ENCODE assay signal across 8 mouse cellular contexts in genomic region chr9:110857781-110858472, GRCm38 (mm10). TPM values are rescaled to one million over a fixed set of nuclear protein-coding genes. Genes with fewer than 3 reads are reported as not detected.
DNase-seq lines count a peak whose midpoint lies in the region; ATAC-seq lines count a peak whose summit lies in the region.

TSS of gene Prss50 (plus strand) at chr9:110857967.

- no peaks in the 10 kb centered on the region for H3K4me1 ChIP-seq in lung, embryonic 16.5 days (replicated peaks; ENCODE audit: control insufficient read depth, insufficient read depth, low read length)
- H3K4me1 ChIP-seq in limb, embryonic 13.5 days = peaks cover 12% of the 10 kb centered on the region
- H3K4me1 ChIP-seq in neural tube, embryonic 14.5 days (ENCODE audit: control insufficient read depth, insufficient read depth, low read length) = no peaks in the 10 kb centered on the region

- no peak within 1 kb of the TSS for H3K27ac ChIP-seq in lung, embryonic 16.5 days (ENCODE audit: low read length)
- H3K27ac ChIP-seq in limb, embryonic 13.5 days = no peak within 1 kb of the TSS
- no peak within 1 kb of the TSS for H3K27ac ChIP-seq in neural tube, embryonic 14.5 days (ENCODE audit: low read depth, low read length)

- H3K36me3 ChIP-seq in lung, embryonic 16.5 days (ENCODE audit: control insufficient read depth, insufficient read depth, low read length) = no peaks in the 10 kb centered on the region
- no peaks in the 10 kb centered on the region for H3K36me3 ChIP-seq in limb, embryonic 13.5 days
- no peaks in the 10 kb centered on the region for H3K36me3 ChIP-seq in neural tube, embryonic 14.5 days (ENCODE audit: control insufficient read depth, insufficient read depth, low read length)

- 13% methylated on average over 43 of the region's 50 CpGs for WGBS in lung, embryonic 16.5 days
- WGBS in limb, embryonic 13.5 days = 11% methylated on average over 49 of the region's 50 CpGs
- 12% methylated on average over 47 of the region's 50 CpGs for WGBS in neural tube, embryonic 14.5 days

- no peak for ATAC-seq in lung, embryonic 16.5 days (ENCODE audit: low read depth)
- 0 out of 2 replicates have a peak, but pooled peaks have one; percentile 53 for ATAC-seq in erythroid progenitor cell, adult 5-6 weeks (replicated peaks; ENCODE audit: low FRiP score, poor library complexity, severe bottlenecking)
- peak; percentile 57; the same call in 1 of the 2 replicates for ATAC-seq in limb, embryonic 13.5 days (ENCODE audit: low FRiP score, low read depth)
- no peak for ATAC-seq in neural tube, embryonic 14.5 days (ENCODE audit: low read depth)

- peaks cover 17% of the 10 kb centered on the region for H3K27me3 ChIP-seq in lung, embryonic 16.5 days (ENCODE audit: control insufficient read depth, insufficient read depth, low read depth, low read length)
- H3K27me3 ChIP-seq in limb, embryonic 13.5 days = peaks cover 26% of the 10 kb centered on the region
- no peaks in the 10 kb centered on the region; the same call in 1 of the 2 replicates for H3K27me3 ChIP-seq in neural tube, embryonic 14.5 days (ENCODE audit: control insufficient read depth, insufficient read depth, low read length)

- no peak for DNase-seq in lung, postnatal 25 days (ENCODE audit: low spot score)
- no peak for DNase-seq in layer of hippocampus, postnatal 10 days (ENCODE audit: low spot score in 2 of 2)
- no peak for DNase-seq in frontal cortex, postnatal 36 days (ENCODE audit: low spot score in 2 of 2)
- DNase-seq in gastrocnemius, postnatal 4 days (ENCODE audit: low spot score in 2 of 2) = no peak

- no peaks in the 10 kb centered on the region for H3K9me3 ChIP-seq in lung, embryonic 16.5 days (ENCODE audit: control insufficient read depth, low read length)
- H3K9me3 ChIP-seq in limb, embryonic 13.5 days = no peaks in the 10 kb centered on the region
- H3K9me3 ChIP-seq in neural tube, embryonic 14.5 days (ENCODE audit: control insufficient read depth, low read length) = no peaks in the 10 kb centered on the region

- H3K9ac ChIP-seq in lung, embryonic 16.5 days (ENCODE audit: low read length) = peak within 1 kb of the TSS; percentile 21; the same call in 1 of the 2 replicates
- H3K9ac ChIP-seq in limb, embryonic 13.5 days = peak within 1 kb of the TSS; percentile 40; the same call in 1 of the 2 replicates
- H3K9ac ChIP-seq in neural tube, embryonic 14.5 days (replicated peaks; ENCODE audit: low read depth, low read length) = no peak within 1 kb of the TSS

- H3K4me3 ChIP-seq in lung, embryonic 16.5 days (ENCODE audit: low read length) = peak within 1 kb of the TSS; percentile 16
- peak within 1 kb of the TSS; percentile 36 for H3K4me3 ChIP-seq in limb, embryonic 13.5 days
- H3K4me3 ChIP-seq in neural tube, embryonic 14.5 days (ENCODE audit: low read depth, low read length) = peak within 1 kb of the TSS; percentile 16

- peak within 1 kb of the TSS; percentile 46 for H3K4me2 ChIP-seq in lung, embryonic 16.5 days (ENCODE audit: low read depth, low read length)
- H3K4me2 ChIP-seq in limb, embryonic 13.5 days (replicated peaks) = peak within 1 kb of the TSS; percentile 67
- peak within 1 kb of the TSS; percentile 42 for H3K4me2 ChIP-seq in neural tube, embryonic 14.5 days (ENCODE audit: low read depth, low read length)

RNA-seq across cellular contexts. Expression of gene Prss50, which starts in this region (rescaled TPM):
- not detected in 2 replicates for polyA plus RNA-seq in lung, embryonic 16.5 days (2015; fragmentation: Nextera tagmentation; extraction: Ambion mirVana)
- total RNA-seq in erythroid progenitor cell, adult 5-6 weeks (2015; ENCODE audit: low replicate concordance) = not detected in 2 replicates
- total RNA-seq in erythroid progenitor cell, adult 5-6 weeks (2017; ENCODE audit: low replicate concordance) = not detected in 2 replicates
- polyA plus RNA-seq in limb, embryonic 13.5 days (2015; fragmentation: Nextera tagmentation; extraction: Ambion mirVana) = 0.31 and 0.38 TPM in 2 replicates
- polyA plus RNA-seq in neural tube, embryonic 14.5 days (2014; fragmentation: Nextera tagmentation; extraction: Ambion mirVana) = 0.24 and 0.43 TPM in 2 replicates
- total RNA-seq in layer of hippocampus, postnatal 10 days (2021) = under 1 TPM; 0.31 to 0.41 TPM
- not detected for total RNA-seq in gastrocnemius, postnatal 4 days (2021)

Comparison
In these comparisons a context has a peak if more than half of its experiments do, and no peak if none do; other contexts are left out.
1. Peak in ATAC-seq in erythroid progenitor cell, adult 5-6 weeks; RNA of the gene not detected or under 1 TPM.
2. Peak in ATAC-seq, H3K4me3 ChIP-seq, H3K9ac ChIP-seq and H3K4me2 ChIP-seq in limb, embryonic 13.5 days; RNA of the gene not detected or under 1 TPM.